Mouse (Mus musculus): ENCODE results near the gene Neu1. TPM values are rescaled to one million over a fixed set of nuclear protein-coding genes. Genes with fewer than 3 reads are reported as not detected.
"Not testable (repeated sequence)": the region's sequence is repeated elsewhere in the genome, so short reads cannot be mapped to it uniquely, and the experiment has no call there.

Neu1 gene
- total RNA-seq, 2 experiments from 2014 or later, result 24.5 to 28.4 TPM

DNA sequence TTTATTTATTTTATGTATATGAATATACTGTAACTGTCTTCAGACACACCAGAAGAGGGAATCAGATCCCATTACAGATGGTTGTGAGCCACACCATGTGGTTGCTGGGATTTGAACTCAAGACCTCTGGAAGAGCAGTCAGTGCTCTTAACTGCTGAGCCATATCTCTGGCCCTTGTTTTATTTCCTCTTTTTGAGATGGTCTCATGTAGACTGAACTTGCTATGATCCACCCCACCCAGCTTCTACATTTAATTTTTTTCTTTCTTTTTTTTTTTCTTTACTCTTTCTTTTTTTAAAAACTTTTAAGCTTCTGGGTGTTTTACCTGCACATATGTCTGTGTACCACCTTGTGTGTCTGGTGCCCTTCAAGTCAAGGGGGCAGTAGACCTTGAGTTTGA is 30.2 kb upstream of the Neu1 start:
- not testable (repeated sequence) for ATAC-seq (replicated peaks; ENCODE audit: poor library complexity)

DNA sequence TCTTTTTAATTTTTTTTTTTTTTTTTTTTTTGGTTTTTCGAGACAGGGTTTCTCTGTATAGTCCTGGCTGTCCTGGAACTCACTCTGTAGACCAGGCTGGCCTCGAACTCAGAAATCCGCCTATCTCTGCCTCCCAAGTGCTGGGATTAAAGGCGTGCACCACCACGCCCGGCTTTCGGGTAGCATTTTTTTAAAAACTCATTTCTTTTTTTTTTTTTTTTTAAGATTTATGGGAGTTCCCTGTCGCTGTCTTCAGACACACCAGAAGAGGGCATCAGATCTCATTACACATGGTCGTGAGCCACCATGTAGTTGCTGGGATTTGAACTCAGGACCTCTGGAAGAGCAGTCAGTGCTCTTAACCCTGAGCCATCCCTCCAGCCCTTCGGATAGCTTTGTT is 29.1 kb upstream of the Neu1 start:
- not testable (repeated sequence) for ATAC-seq (replicated peaks; ENCODE audit: poor library complexity)

DNA sequence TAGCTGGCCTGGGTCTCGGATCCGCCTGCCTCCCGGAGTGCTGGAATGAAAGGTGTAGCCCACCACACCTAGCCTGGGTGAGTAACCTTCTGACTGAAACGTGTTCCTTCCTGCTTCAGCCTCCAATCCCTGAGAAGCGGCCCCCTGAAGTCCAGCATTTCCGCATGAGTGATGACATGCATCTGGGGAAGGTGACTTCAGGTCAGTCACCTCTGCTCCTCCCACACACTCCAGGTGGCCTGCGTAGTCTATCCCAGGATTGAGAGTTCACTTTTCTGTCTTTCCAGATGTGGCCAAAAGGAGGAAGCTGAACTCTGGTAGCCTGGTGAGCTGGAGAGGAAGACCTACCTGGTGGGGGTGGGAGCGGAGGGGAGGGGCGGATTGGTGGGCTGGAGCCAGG is 28.2 kb upstream of the Neu1 start:
- no peak for ATAC-seq (replicated peaks; ENCODE audit: poor library complexity)

DNA sequence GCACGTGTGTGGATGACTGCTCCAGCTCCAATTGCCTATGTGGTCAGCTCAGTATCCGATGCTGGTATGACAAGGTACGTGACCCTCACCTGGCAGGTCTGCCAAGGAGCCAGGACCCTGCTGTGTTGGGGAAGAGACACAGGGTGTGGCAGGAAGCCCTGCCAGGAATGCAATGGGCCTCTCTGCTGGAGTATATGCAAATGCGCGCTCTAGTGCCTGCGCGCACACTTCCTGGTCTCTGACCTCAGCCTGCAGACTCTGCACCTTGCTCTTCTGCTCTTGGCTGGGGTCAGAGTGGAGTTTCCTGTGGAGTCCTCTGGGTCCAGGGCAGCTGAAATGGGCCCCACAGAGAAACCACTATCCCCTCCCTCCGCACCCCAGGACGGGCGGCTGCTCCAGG is 20.1 kb upstream of the Neu1 start:
- ATAC-seq (replicated peaks; ENCODE audit: poor library complexity), result no peak

DNA sequence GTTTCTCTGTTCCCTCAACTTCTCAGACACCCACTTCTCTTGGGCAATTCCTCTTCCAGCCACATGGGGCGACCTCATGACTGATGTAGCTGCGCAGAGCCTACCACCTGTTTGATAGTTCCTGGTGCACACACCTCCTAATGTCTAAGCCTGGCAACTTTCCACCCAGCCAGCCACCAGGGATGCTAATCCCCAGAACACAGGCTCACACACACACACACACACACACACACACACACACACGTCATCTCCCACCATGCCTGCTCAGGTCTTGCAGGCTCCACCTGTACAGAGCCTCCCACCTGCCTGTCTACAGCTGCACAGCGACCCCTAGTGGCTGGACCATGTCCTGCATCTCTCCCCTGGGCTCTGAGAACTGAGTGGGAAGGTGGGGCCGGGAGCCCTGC is 19.1 kb upstream of the Neu1 start:
- ATAC-seq (replicated peaks; ENCODE audit: poor library complexity), result peak; percentile 86

GRCm38 (mm10) chr17:34913930-34914665 is 17.0 kb upstream of the Neu1 start, which contains the start of gene Slc44a4:
Gene Slc44a4, plus strand, starts transcription at chr17:34914466.
- ATAC-seq (replicated peaks; ENCODE audit: poor library complexity), result no peak

GRCm38 (mm10) chr17:34915410-34915831 is 15.6 kb upstream of the Neu1 start:
- ATAC-seq (replicated peaks; ENCODE audit: poor library complexity), result 0 out of 2 replicates have a peak, but pooled peaks have one; percentile 33

- no peak for ATAC-seq (replicated peaks; ENCODE audit: poor library complexity)
These were observed 14.7 kb upstream of the Neu1 start for GRCm38 (mm10) chr17:34916316-34916715.

DNA sequence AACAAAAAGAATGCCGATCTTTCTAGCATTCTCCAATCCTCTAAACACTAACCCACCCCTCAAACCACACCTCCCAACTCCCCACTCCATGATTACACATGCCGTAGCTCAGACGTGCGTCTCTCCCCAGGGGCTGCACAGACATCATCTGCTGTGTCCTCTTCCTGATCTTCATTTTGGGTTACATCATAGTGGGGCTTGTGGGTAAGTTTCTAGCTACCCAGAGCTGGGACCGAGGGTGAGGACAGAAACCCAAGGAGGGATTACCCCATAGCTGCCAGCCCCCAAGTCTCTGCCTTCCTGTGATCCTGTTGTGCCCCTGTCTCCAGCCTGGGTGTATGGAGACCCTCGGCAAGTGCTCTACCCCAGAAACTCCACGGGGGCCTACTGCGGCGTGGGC is 13.9 kb upstream of the Neu1 start:
- peak; percentile 63 for ATAC-seq (replicated peaks; ENCODE audit: poor library complexity)

DNA sequence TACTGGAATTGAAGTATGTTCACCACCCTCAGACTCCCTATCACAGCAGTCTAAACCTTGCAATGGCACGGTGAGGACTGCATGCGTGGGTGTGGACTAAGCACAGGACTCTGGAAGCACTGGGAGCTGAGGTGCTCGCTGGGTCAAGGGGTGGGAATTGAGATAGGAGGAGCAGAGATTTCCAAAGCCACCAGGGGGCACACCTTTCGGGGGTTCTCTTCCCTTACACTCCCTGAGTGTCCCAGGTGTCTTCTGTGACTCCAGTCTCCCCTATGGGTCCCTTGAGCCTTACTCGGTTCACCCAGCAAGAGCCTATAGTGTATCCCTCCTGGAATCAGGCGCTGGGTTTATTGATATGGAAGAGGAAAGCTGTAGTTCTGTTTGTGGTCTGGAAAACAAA is 8.1 kb upstream of the Neu1 start:
- ATAC-seq (replicated peaks; ENCODE audit: poor library complexity), result peak; percentile 52; the same call in 1 of the 2 replicates

- no peak for ATAC-seq (replicated peaks; ENCODE audit: poor library complexity)
These were observed 6.8 kb upstream of the Neu1 start for GRCm38 (mm10) chr17:34924258-34924657.

- no peak for ATAC-seq (replicated peaks; ENCODE audit: poor library complexity)
These were observed 3.6 kb upstream of the Neu1 start for GRCm38 (mm10) chr17:34927306-34928019.

GRCm38 (mm10) chr17:34928841-34929240 is 2.2 kb upstream of the Neu1 start:
- no peak for ATAC-seq (replicated peaks; ENCODE audit: poor library complexity)

DNA sequence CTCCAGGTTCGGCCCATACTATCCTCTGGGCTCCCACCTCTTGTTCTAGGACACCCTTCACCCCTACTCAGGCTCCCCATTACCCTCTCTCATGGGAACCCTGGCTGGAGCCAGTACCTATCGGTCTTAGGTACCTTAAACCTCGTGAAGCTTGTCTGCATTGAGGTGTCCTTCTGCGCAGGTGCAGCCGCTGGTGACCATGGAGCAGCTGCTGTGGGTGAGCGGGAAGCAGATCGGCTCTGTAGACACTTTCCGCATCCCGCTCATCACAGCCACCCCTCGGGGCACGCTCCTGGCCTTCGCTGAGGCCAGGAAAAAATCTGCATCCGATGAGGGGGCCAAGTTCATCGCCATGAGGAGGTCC is 664 bp downstream of the Neu1 start:
- no peak for ATAC-seq (replicated peaks; ENCODE audit: poor library complexity)

DNA sequence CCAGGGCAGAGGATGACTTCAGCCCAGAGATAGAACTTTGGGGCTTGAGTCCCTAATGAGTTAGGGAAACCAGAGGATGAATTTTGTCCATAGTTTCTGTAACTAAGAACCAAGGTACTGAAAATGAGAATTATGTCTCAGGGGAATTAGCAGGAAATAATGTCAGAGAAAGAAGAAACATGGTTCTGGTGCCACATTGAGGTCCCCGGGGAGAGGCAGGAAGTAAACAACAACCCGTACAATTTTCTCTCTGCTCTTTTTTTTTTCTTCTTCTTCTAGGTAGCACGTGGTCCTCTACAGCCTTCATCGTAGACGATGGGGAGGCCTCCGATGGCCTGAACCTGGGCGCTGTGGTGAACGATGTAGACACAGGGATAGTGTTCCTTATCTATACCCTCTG is 1.2 kb downstream of the Neu1 start:
- ATAC-seq (replicated peaks; ENCODE audit: poor library complexity), result no peak

DNA sequence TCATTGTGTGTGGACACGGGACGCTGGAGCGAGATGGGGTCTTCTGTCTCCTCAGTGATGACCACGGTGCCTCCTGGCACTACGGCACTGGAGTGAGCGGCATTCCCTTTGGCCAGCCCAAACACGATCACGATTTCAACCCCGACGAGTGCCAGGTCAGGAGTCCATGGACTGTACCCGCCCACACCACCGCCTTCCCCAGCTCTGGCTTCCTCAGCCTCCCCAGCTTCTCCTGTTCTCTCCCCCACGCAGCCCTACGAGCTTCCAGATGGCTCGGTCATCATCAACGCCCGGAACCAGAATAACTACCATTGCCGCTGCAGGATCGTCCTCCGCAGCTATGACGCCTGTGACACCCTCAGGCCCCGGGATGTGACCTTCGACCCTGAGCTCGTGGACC is 3.0 kb downstream of the Neu1 start:
- no peak for ATAC-seq (replicated peaks; ENCODE audit: poor library complexity)

GRCm38 (mm10) chr17:34934830-34935229 is 3.8 kb downstream of the Neu1 start:
- ATAC-seq (replicated peaks; ENCODE audit: poor library complexity), result 0 out of 2 replicates have a peak, but pooled peaks have one; percentile 10

GRCm38 (mm10) chr17:34937960-34938505 is 7.0 kb downstream of the Neu1 start:
- peak; percentile 76 for ATAC-seq (replicated peaks; ENCODE audit: poor library complexity)

- ATAC-seq (replicated peaks; ENCODE audit: poor library complexity), result peak; percentile 74
These were observed 10.4 kb downstream of the Neu1 start for GRCm38 (mm10) chr17:34941344-34942041.

DNA sequence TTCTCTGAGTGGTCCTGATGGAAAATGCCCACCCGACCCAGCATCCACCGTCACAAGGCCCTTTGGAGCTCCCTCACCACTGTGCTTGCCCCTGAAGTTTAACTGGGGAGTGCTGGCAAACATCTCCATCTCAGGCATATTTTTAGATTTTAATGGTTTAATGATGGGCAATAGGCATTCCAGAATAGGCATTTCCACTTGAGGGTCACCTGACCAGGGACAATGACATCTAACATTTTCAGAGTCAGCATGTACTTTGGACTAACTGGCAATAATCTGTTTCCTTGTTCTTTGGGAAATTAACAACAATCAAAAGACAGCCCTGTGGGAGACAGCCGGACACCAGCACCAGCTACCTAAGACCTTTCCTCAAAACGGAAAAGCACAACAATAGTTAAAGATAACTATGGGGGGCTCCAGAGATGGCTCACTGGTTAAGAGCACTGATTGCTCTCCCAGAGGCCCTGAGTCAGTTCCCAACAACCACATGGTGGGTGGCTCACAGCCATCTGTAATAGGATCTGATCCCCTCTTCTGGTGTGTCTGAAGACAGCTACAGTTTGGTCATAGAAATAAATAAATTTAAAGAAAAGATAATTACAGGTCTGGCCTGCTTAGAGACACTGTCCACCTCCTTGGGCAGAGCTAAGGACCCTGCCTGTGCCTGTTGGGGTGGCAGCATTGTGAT is 12.2 kb downstream of the Neu1 start:
- no peak for ATAC-seq (replicated peaks; ENCODE audit: poor library complexity)

DNA sequence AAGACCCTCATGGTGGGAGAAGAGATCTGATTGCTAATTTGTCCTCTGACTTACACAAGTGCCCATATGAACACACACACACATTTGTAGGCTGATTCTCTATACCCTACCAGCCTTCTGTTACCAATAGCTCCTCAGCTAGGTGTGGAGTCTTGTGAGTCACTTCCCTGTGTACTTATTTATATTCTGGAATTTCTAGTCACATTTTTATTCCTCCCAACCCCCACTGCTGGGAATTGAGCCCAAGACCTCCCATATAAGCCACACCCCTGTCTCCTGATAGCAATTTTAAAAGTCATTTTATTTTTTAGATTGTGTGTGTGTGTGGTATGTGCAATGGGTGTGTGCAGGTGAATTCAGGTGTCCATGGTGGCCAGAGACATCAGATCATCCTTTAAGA is 13.3 kb downstream of the Neu1 start:
- no peak for ATAC-seq (replicated peaks; ENCODE audit: poor library complexity)

Measured in megakaryocyte progenitor cell, adult 5-6 weeks (primary cell).